Mouse (Mus musculus): ENCODE results near the gene Zbtb7a. TPM values are rescaled to one million over a fixed set of nuclear protein-coding genes. Genes with fewer than 3 reads are reported as not detected.

The Zbtb7a gene
- polyA plus RNA-seq, 1 experiment from 2014 or later, result 7.9 TPM

DNA sequence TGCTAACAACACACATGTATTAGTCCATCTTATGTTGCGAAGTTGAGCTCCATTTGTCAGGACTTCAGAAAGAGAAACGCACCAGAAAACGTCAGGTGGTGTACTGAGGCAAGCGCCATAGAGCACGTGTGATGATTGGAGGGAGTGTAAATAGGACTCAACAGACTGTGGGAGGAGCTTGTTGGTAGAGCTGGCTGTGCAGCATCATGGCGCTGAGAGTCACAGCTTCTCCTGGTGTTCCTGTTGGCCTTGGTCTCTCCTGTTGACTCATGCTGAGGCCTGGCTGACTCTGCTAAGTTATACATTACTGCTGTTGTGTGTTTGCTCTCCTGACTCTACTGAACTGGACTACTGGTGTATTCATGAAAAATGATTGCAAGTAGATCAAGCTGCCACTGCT is 22.1 kb upstream of the Zbtb7a start:
- no peaks in the 10 kb centered on the region for H3K4me1 ChIP-seq (replicated peaks; ENCODE audit: control insufficient read depth, insufficient read depth, low read length)
- no peaks in the 10 kb centered on the region for H3K27me3 ChIP-seq (ENCODE audit: control insufficient read depth, insufficient read depth, low read length)
- no peak overlapping the region for H3K4me2 ChIP-seq (replicated peaks; ENCODE audit: low read depth, low read length)
- DNase-seq (ENCODE audit: low spot score) (no peak), ATAC-seq (ENCODE audit: low FRiP score) (no peak)
- H3K36me3 ChIP-seq (ENCODE audit: control insufficient read depth, insufficient read depth, low read length), result peaks cover 32% of the 10 kb centered on the region
- H3K9ac ChIP-seq (ENCODE audit: low read depth, low read length), result no peak overlapping the region
- no peak overlapping the region for H3K27ac ChIP-seq (ENCODE audit: low read depth, low read length)
- 88% methylated on average over 6 of the region's 6 CpGs for WGBS
- no peak overlapping the region for H3K4me3 ChIP-seq (ENCODE audit: low read depth, low read length)
- H3K9me3 ChIP-seq (ENCODE audit: control insufficient read depth, low read length), result no peaks in the 10 kb centered on the region

DNA sequence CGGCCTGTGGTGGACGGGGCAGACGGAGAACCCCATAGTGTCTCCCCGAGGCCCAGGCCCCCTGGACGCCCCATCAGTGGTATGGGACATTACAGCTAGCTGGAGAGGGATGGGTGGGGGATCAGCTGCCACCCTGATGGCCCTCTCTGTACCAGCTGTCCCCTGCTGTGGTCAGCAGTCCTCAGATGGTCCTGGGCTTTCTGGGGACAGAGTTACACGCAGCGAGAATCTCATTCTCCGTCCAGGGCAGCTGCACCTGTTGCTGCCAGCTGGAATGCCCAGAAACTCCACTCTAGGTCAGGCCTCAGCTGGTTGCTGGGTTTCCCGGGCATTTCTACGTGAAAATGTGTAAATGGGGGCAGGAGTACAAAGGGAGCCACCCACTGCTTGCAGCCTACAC is 15.4 kb upstream of the Zbtb7a start:
- Histone ChIP-seq H3K27ac (ENCODE audit: low read depth, low read length) (no peak overlapping the region), H3K9ac (ENCODE audit: low read depth, low read length) (no peak overlapping the region), H3K36me3 (ENCODE audit: control insufficient read depth, insufficient read depth, low read length) (peaks cover 31% of the 10 kb centered on the region), H3K4me1 (replicated peaks; ENCODE audit: control insufficient read depth, insufficient read depth, low read length) (no peaks in the 10 kb centered on the region), H3K27me3 (ENCODE audit: control insufficient read depth, insufficient read depth, low read length) (no peaks in the 10 kb centered on the region), H3K9me3 (ENCODE audit: control insufficient read depth, low read length) (no peaks in the 10 kb centered on the region), H3K4me2 (replicated peaks; ENCODE audit: low read depth, low read length) (no peak overlapping the region), H3K4me3 (ENCODE audit: low read depth, low read length) (no peak overlapping the region)
- DNase-seq (ENCODE audit: low spot score) (no peak), ATAC-seq (ENCODE audit: low FRiP score) (no peak)
- 97% methylated on average over 10 of the region's 10 CpGs for WGBS

DNA sequence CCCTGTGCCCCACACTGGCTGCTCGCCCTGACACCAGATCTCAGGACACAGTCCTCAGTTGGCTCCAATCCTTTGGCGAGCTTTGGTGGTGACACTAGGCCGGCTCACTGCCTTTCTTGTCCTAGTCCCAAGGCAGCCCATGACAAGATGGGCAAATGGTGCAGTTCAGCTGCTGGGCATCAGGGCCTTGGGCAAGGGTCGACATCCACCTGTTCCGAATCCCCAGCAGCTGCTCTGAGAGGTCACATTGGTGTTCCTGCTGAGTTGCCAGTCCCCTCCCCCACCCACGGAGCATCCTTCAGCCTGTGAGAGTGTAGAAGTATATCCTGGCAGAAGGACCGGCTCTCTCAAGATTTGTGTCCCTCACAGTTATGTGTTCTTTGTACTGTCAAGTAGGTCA is 14.4 kb upstream of the Zbtb7a start:
- H3K36me3 ChIP-seq (ENCODE audit: control insufficient read depth, insufficient read depth, low read length), result peaks cover 28% of the 10 kb centered on the region
- no peak for DNase-seq (ENCODE audit: low spot score)
- WGBS, result 94% methylated on average over 7 of the region's 7 CpGs

DNA sequence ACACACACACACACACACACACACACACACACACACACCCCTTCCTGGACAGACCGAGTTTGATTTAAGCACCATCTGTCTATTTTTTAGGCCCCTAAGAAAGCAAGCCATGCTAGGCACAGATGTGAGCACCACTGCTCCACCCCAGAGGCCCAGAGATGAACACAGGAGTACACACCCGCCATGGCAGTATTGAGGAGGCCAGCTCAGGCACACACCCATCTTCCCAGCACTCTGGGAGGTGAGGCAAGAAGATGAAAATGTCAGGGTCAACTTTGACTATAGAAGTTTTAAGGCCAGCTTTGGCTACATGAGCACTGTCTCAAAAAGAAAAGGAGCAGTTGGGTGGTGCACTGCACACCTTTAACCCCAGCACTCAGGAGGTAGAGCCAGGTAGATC is 12.1 kb upstream of the Zbtb7a start:
- no peak for ATAC-seq (ENCODE audit: low FRiP score)
- H3K36me3 ChIP-seq (ENCODE audit: control insufficient read depth, insufficient read depth, low read length), result peaks cover 21% of the 10 kb centered on the region
- no peak overlapping the region for H3K4me2 ChIP-seq (replicated peaks; ENCODE audit: low read depth, low read length)
- no peak overlapping the region for H3K27ac ChIP-seq (ENCODE audit: low read depth, low read length)
- WGBS, result 83% methylated on average over 2 of the region's 2 CpGs
- H3K27me3 ChIP-seq (ENCODE audit: control insufficient read depth, insufficient read depth, low read length), result no peaks in the 10 kb centered on the region
- no peaks in the 10 kb centered on the region for H3K9me3 ChIP-seq (ENCODE audit: control insufficient read depth, low read length)
- H3K4me1 ChIP-seq (replicated peaks; ENCODE audit: control insufficient read depth, insufficient read depth, low read length), result no peaks in the 10 kb centered on the region
- no peak for DNase-seq (ENCODE audit: low spot score)
- no peak overlapping the region for H3K9ac ChIP-seq (ENCODE audit: low read depth, low read length)
- H3K4me3 ChIP-seq (ENCODE audit: low read depth, low read length), result no peak overlapping the region

More for the DNA sequence above, 14.4 kb upstream of the Zbtb7a start:
- H3K4me2 ChIP-seq (replicated peaks; ENCODE audit: low read depth, low read length), result no peak overlapping the region
- no peak overlapping the region for H3K27ac ChIP-seq (ENCODE audit: low read depth, low read length)
- no peak overlapping the region for H3K9ac ChIP-seq (ENCODE audit: low read depth, low read length)
- no peak overlapping the region for H3K4me3 ChIP-seq (ENCODE audit: low read depth, low read length)
- no peak for ATAC-seq (ENCODE audit: low FRiP score)
- H3K9me3 ChIP-seq (ENCODE audit: control insufficient read depth, low read length), result no peaks in the 10 kb centered on the region
- H3K4me1 ChIP-seq (replicated peaks; ENCODE audit: control insufficient read depth, insufficient read depth, low read length), result no peaks in the 10 kb centered on the region
- H3K27me3 ChIP-seq (ENCODE audit: control insufficient read depth, insufficient read depth, low read length), result no peaks in the 10 kb centered on the region

DNA sequence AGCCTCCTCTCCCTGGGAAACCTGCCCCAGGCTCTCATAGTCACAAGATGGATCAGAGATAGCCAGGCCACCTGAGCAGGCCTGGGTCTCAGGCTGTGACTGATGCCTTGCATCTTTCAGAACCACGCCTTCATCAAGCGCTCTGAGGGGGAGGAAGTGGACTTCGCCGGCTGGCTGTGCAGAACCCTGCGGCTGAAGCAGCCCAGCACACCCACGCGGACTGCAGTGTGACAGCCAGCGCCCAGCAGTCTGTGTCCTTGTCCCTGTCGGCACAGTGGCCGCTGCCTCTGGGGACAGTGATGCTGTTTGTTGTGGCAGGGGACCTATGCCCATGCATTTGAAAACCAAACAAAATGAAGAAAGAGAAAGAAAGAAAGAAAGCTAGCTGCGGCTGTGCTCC is 11.5 kb upstream of the Zbtb7a start:
- peaks cover 18% of the 10 kb centered on the region; the same call in 1 of the 2 replicates for H3K36me3 ChIP-seq (ENCODE audit: control insufficient read depth, insufficient read depth, low read length)
- H3K9me3 ChIP-seq (ENCODE audit: control insufficient read depth, low read length), result no peaks in the 10 kb centered on the region
- no peaks in the 10 kb centered on the region for H3K4me1 ChIP-seq (replicated peaks; ENCODE audit: control insufficient read depth, insufficient read depth, low read length)
- ATAC-seq (ENCODE audit: low FRiP score), result no peak
- no peak overlapping the region for H3K4me2 ChIP-seq (replicated peaks; ENCODE audit: low read depth, low read length)
- 84% methylated on average over 11 of the region's 11 CpGs for WGBS
- no peak overlapping the region for H3K27ac ChIP-seq (ENCODE audit: low read depth, low read length)
- no peak for DNase-seq (ENCODE audit: low spot score)
- H3K4me3 ChIP-seq (ENCODE audit: low read depth, low read length), result no peak overlapping the region
- H3K27me3 ChIP-seq (ENCODE audit: control insufficient read depth, insufficient read depth, low read length), result peaks cover 2% of the 10 kb centered on the region
- no peak overlapping the region for H3K9ac ChIP-seq (ENCODE audit: low read depth, low read length)

DNA sequence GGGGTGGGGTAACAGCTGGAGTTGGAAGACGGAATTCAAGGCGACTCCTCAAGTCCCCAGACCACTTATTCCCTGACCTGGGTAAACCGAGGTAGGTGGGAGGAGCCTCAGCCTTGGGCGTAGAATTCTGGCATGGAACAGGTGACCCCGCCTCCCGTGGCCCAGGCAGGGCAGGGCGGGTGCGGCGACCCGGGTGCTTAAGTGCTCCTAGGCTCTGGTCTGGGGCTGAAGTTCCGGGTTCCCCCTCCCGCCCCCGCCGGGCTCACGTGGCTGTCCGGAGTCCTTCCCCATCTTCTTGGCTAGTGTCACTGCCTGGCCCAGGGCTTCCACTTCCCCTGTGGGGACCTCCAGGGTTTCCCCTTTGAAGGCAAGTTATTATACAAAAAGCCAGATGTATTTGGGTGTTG is 836 bp upstream of the Zbtb7a start:
- Histone ChIP-seq H3K4me2 (replicated peaks; ENCODE audit: low read depth, low read length) (no peak overlapping the region), H3K9ac (ENCODE audit: low read depth, low read length) (no peak overlapping the region), H3K9me3 (ENCODE audit: control insufficient read depth, low read length) (no peaks in the 10 kb centered on the region), H3K4me3 (ENCODE audit: low read depth, low read length) (no peak overlapping the region), H3K27ac (ENCODE audit: low read depth, low read length) (no peak overlapping the region), H3K4me1 (replicated peaks; ENCODE audit: control insufficient read depth, insufficient read depth, low read length) (peaks cover 9% of the 10 kb centered on the region), H3K27me3 (ENCODE audit: control insufficient read depth, insufficient read depth, low read length) (peaks cover 39% of the 10 kb centered on the region), H3K36me3 (ENCODE audit: control insufficient read depth, insufficient read depth, low read length) (no peaks in the 10 kb centered on the region)
- ATAC-seq (ENCODE audit: low FRiP score) (no peak), DNase-seq (ENCODE audit: low spot score) (peak; percentile 23)
- WGBS, result 4% methylated on average over 16 of the region's 16 CpGs

DNA sequence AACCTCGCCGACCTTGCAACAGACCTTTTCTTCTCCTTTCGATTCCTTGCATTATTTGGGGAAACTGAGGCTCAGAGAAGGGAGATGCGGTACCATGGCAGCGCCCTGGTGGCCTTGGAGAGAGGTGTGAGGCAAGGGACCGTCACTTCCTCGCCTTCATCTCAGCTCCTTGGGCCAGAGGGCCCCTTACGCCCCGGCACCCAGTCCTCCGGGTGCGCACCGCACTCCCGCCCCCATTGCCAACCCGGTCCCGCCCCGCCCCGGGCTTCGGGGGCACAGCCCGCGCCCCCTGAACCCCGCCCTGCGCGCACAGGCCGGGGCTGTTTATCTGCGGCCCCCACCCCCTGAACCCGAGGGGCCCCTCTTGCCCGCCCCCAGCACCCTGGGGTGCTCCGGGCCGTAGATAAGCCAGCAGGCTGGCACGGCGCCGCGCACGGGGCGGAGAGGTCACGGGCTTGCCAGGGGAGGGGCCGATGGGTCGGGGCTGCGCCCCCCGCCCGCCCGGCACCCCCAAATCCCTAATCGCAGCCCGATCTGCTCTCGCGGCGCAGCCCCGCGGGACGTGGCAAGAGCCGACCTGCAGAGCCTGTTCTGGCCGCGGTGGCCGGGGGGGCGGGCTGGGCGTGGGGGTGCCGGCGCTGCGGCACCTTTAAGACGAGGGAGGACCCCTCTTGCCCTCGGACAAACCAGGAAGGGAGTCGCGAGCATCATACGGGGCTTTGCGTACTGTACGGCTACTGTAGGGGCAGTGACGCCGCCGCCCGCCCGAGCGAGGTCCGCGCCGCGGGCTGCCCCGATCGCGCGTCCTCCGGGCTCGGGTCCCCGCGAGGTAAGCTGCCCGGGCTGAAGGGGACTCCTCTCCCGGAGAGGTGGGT is 1.0 kb downstream of the Zbtb7a start:
- DNase-seq (ENCODE audit: low spot score) (peak; percentile 76), ATAC-seq (ENCODE audit: low FRiP score) (0 out of 2 replicates have a peak, but pooled peaks have one; percentile 12)
- Histone ChIP-seq H3K9me3 (ENCODE audit: control insufficient read depth, low read length) (no peaks in the 10 kb centered on the region), H3K27ac (ENCODE audit: low read depth, low read length) (peak overlapping the region; percentile 90), H3K27me3 (ENCODE audit: control insufficient read depth, insufficient read depth, low read length) (peaks cover 28% of the 10 kb centered on the region), H3K4me2 (replicated peaks; ENCODE audit: low read depth, low read length) (peak overlapping the region; percentile 96), H3K36me3 (ENCODE audit: control insufficient read depth, insufficient read depth, low read length) (no peaks in the 10 kb centered on the region), H3K9ac (ENCODE audit: low read depth, low read length) (peak overlapping the region; percentile 73), H3K4me3 (ENCODE audit: low read depth, low read length) (peak overlapping the region; percentile 56), H3K4me1 (replicated peaks; ENCODE audit: control insufficient read depth, insufficient read depth, low read length) (peaks cover 20% of the 10 kb centered on the region)
- WGBS, result under 1% methylated on average over 57 of the region's 86 CpGs

DNA sequence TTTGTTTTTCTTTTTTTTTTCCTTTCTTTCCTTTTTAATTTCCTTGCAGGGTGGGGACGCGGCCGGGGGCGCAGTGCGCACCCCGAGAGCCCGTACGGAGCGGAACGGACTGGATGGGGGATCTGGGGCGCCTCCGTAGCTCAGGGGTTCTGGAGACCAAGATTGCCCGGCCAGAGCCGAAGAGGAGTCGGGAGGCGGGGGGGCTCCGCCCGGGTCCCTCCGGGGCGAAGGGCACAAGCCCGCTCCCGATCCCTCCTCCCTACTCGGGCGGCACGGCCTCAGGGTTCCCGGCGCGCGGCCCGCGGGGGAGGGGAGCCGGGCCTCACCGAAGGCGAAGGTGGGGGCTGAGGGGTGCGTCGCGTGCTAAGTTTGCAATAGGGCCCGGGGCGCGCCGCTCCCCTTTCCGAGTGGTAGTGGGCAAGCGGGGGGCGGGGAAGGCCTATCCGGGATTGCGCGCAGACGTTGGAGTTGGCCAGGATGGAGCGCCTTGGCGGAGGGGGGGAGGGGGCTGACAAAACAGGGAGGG is 1.7 kb downstream of the Zbtb7a start:
- Histone ChIP-seq H3K9me3 (ENCODE audit: control insufficient read depth, low read length) (no peaks in the 10 kb centered on the region), H3K4me3 (ENCODE audit: low read depth, low read length) (peak overlapping the region; percentile 56), H3K4me2 (replicated peaks; ENCODE audit: low read depth, low read length) (peak overlapping the region; percentile 96), H3K9ac (ENCODE audit: low read depth, low read length) (peak overlapping the region; percentile 73), H3K36me3 (ENCODE audit: control insufficient read depth, insufficient read depth, low read length) (no peaks in the 10 kb centered on the region), H3K27ac (ENCODE audit: low read depth, low read length) (peak overlapping the region; percentile 90), H3K27me3 (ENCODE audit: control insufficient read depth, insufficient read depth, low read length) (peaks cover 28% of the 10 kb centered on the region), H3K4me1 (replicated peaks; ENCODE audit: control insufficient read depth, insufficient read depth, low read length) (peaks cover 20% of the 10 kb centered on the region)
- peak; percentile 63 for ATAC-seq (ENCODE audit: low FRiP score)
- DNase-seq (ENCODE audit: low spot score), result peak; percentile 86
- WGBS, result under 1% methylated on average over 30 of the region's 50 CpGs

Data from hindbrain, embryonic 11.5 days (tissue).